25 mouse cellular contexts compared by ENCODE assay signal in the genomic region with DNA sequence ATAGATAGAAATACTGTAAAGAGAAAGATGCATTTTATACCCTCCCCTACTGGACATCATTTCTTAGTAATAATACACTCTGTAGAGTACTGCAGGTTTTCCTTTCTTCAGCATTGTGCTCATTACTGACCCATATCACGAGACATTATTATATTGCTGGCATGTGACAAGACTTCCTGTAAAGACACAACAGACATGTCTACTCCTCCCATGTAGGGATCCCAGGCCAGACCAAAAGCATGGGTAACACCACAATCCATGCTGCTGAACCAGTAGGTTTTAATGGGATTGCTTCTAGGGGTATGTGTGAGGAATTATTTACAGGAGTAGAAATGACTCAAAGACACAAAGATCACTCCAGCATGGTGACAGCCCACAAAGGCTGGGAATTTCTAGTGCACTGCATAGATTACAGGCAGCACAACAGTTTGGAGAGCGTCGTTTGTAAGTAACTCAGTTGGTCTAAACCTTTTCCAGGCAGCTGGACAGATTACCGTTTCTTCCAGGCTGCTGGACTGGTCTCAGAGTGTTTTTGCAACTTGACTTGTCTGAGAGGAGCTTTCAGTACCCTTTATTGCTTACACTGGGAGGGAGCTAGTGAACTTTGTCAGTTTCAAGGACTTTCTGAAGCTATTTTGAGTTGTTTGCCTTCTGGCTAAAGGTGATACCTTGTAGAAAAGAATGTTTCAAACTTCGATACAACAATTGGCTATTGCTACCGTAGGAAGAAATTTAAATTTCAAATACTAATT.
DNase-seq lines count a peak whose midpoint lies in the region; ATAC-seq and TF ChIP-seq lines count a peak whose summit lies in the region.
"Had no signal": no experiment of that assay in that cellular context is flagged by ENCODE, and none has a peak within 500 bp of the region (broad histone marks: within the 10 kb centered on the region; RNA-seq: fewer than 3 reads in every experiment).

No protein-coding gene starts in this region.

- DNase-seq in kidney, adult 2 months, result peak; percentile 8
- DNase-seq in kidney, adult 11 months, result no peak
- peak; percentile 1 for DNase-seq in lung, postnatal 25 days (ENCODE audit: low spot score)
- DNase-seq in lung, adult 2 months, result no peak
- DNase-seq in limb, embryonic 10.5 days (ENCODE audit: low spot score), result no peak
- DNase-seq: adrenal gland, postnatal 25 days; B cell, adult 2 months; cerebellum, adult 11-12 months; cerebellum, adult 8-10 months; cerebellum, postnatal 10 days; cerebellum, postnatal 36 days; gastrocnemius, adult 2 months; gastrocnemius, postnatal 14 days; heart, adult 11 months had no signal

- no peak overlapping the region for H3K4me2 ChIP-seq in intestine, embryonic 15.5 days (replicated peaks)
- no peak overlapping the region for H3K4me2 ChIP-seq in midbrain, embryonic 16.5 days (ENCODE audit: low read length)
- H3K4me2 ChIP-seq: forebrain, embryonic 13.5 days; heart, embryonic 11.5 days; hindbrain, embryonic 12.5 days; hindbrain, embryonic 15.5 days had no signal

- no peak for TF ChIP-seq CTCF in kidney, adult 2 months (conservative IDR thresholded peaks at IDR 0.05; ENCODE audit: insufficient read depth, insufficient read length, low read depth, low read length)
- TF ChIP-seq CTCF in lung, adult 2 months (IDR thresholded peaks at IDR 0.05; ENCODE audit: insufficient read depth, low read length), result no peak

- no peak overlapping the region; the same call in 1 of the 2 replicates for H3K27ac ChIP-seq in kidney, adult 2 months (ENCODE audit: insufficient read depth, low read depth, low read length)
- H3K27ac ChIP-seq in intestine, embryonic 15.5 days, result no peak overlapping the region
- H3K27ac ChIP-seq in limb, embryonic 10.5 days, result no peak overlapping the region
- H3K27ac ChIP-seq in midbrain, embryonic 16.5 days (ENCODE audit: low read length), result no peak overlapping the region
- H3K27ac ChIP-seq: forebrain, embryonic 10.5 days; forebrain, embryonic 13.5 days; gastrocnemius, adult 2 months; hindbrain, embryonic 12.5 days; hindbrain, embryonic 15.5 days had no signal

- no peak for TF ChIP-seq POLR2A in kidney, adult 2 months (IDR thresholded peaks at IDR 0.05; ENCODE audit: low read depth, low read length)
- no peak for TF ChIP-seq POLR2A in lung, adult 2 months (IDR thresholded peaks at IDR 0.05; ENCODE audit: borderline replicate concordance, extremely low read depth, low read depth, low read length)

- WGBS in kidney, adult 2 months, result 65% methylated on average over 6 of the region's 6 CpGs
- WGBS in lung, adult 2 months, result 71% methylated on average over 6 of the region's 6 CpGs
- WGBS in intestine, embryonic 15.5 days, result 68% methylated on average over 6 of the region's 6 CpGs
- whole genome bisulfite sequencing in limb, embryonic 10.5 days, result 87% methylated on average over 6 of the region's 6 CpGs
- 84% methylated on average over 6 of the region's 6 CpGs for WGBS in midbrain, embryonic 16.5 days

- H3K9me3 ChIP-seq in intestine, embryonic 15.5 days, result no peaks in the 10 kb centered on the region
- H3K9me3 ChIP-seq in limb, embryonic 10.5 days (replicated peaks), result no peaks in the 10 kb centered on the region
- H3K9me3 ChIP-seq in midbrain, embryonic 16.5 days (replicated peaks; ENCODE audit: control insufficient read depth, low read length, poor library complexity, severe bottlenecking), result no peaks in the 10 kb centered on the region
- H3K9me3 ChIP-seq: forebrain, embryonic 10.5 days; forebrain, embryonic 13.5 days; G1E; hindbrain, embryonic 12.5 days; hindbrain, embryonic 15.5 days had no signal

- H3K4me1 ChIP-seq in kidney, adult 2 months (ENCODE audit: control insufficient read depth, insufficient read depth, low read length), result no peaks in the 10 kb centered on the region
- H3K4me1 ChIP-seq in lung, adult 2 months (ENCODE audit: control insufficient read depth, insufficient read depth, low read length), result no peaks in the 10 kb centered on the region
- H3K4me1 ChIP-seq in intestine, embryonic 15.5 days (replicated peaks), result no peaks in the 10 kb centered on the region
- no peaks in the 10 kb centered on the region for H3K4me1 ChIP-seq in limb, embryonic 10.5 days
- no peaks in the 10 kb centered on the region for H3K4me1 ChIP-seq in midbrain, embryonic 16.5 days (ENCODE audit: control insufficient read depth, insufficient read depth, low read length)
- H3K4me1 ChIP-seq: forebrain, embryonic 10.5 days; hindbrain, embryonic 12.5 days; hindbrain, embryonic 15.5 days had no signal

- ATAC-seq in intestine, embryonic 15.5 days, result peak; percentile 74
- no peak for ATAC-seq in midbrain, embryonic 16.5 days
- ATAC-seq: forebrain, embryonic 13.5 days; forebrain, embryonic 16.5 days; Patski had no signal

- no peaks in the 10 kb centered on the region for H3K36me3 ChIP-seq in kidney, adult 2 months (ENCODE audit: control insufficient read depth, insufficient read depth, low read length)
- no peaks in the 10 kb centered on the region for H3K36me3 ChIP-seq in intestine, embryonic 15.5 days
- H3K36me3 ChIP-seq in limb, embryonic 10.5 days, result no peaks in the 10 kb centered on the region
- no peaks in the 10 kb centered on the region for H3K36me3 ChIP-seq in midbrain, embryonic 16.5 days (ENCODE audit: control insufficient read depth, insufficient read depth, low read length)
- H3K36me3 ChIP-seq: forebrain, embryonic 10.5 days; G1E; hindbrain, embryonic 12.5 days; hindbrain, embryonic 15.5 days had no signal

- no peak overlapping the region for H3K9ac ChIP-seq in intestine, embryonic 15.5 days
- H3K9ac ChIP-seq in midbrain, embryonic 16.5 days (ENCODE audit: low read depth, low read length), result no peak overlapping the region
- H3K9ac ChIP-seq: forebrain, embryonic 13.5 days; hindbrain, embryonic 12.5 days; hindbrain, embryonic 15.5 days had no signal

- no peak overlapping the region for H3K4me3 ChIP-seq in kidney, adult 2 months (ENCODE audit: insufficient read depth, low read depth, low read length)
- H3K4me3 ChIP-seq in lung, adult 2 months (replicated peaks; ENCODE audit: extremely low read depth, low read depth, low read length), result no peak overlapping the region
- H3K4me3 ChIP-seq in intestine, embryonic 15.5 days (replicated peaks), result no peak overlapping the region
- H3K4me3 ChIP-seq in limb, embryonic 10.5 days, result no peak overlapping the region
- H3K4me3 ChIP-seq in midbrain, embryonic 16.5 days (ENCODE audit: low read depth, low read length), result no peak overlapping the region
- H3K4me3 ChIP-seq: forebrain, embryonic 10.5 days; forebrain, embryonic 13.5 days; gastrocnemius, adult 2 months; hindbrain, embryonic 12.5 days; hindbrain, embryonic 15.5 days had no signal

- no peaks in the 10 kb centered on the region for H3K27me3 ChIP-seq in kidney, adult 2 months (replicated peaks; ENCODE audit: control insufficient read depth, insufficient read depth, low read length)
- H3K27me3 ChIP-seq in intestine, embryonic 15.5 days (replicated peaks), result no peaks in the 10 kb centered on the region
- no peaks in the 10 kb centered on the region for H3K27me3 ChIP-seq in limb, embryonic 10.5 days (ENCODE audit: low read depth, poor library complexity, severe bottlenecking)
- H3K27me3 ChIP-seq in midbrain, embryonic 16.5 days (ENCODE audit: control insufficient read depth, insufficient read depth, low read depth, low read length), result no peaks in the 10 kb centered on the region
- H3K27me3 ChIP-seq: CH12.LX; forebrain, embryonic 13.5 days; hindbrain, embryonic 12.5 days; hindbrain, embryonic 15.5 days had no signal

Comparison
In these comparisons a context has a peak if more than half of its experiments do, and no peak if none do; other contexts are left out.
1. DNase-seq: peak in kidney, adult 2 months (single experiment) and lung, postnatal 25 days (single experiment); none in kidney, adult 11 months (single experiment), lung, adult 2 months (single experiment) and limb, embryonic 10.5 days (single experiment).